Mouse (Mus musculus) adrenal gland (tissue): ENCODE measurements around the gene Gm8165.
"Not testable (repeated sequence)": the region's sequence is repeated elsewhere in the genome, so short reads cannot be mapped to it uniquely, and the experiment has no call there.

ENCODE experiments used
- intact Hi-C: fragments of 180-260 bp; cut with DNase I; formaldehyde crosslinking; loops from one replicate; pipeline ENCODE4 v1.15.1; 2025
- long read RNA-seq, 2 experiments: library from polyadenylated mRNA; unstranded; transcript quantifications; one replicate each; pipeline ENCODE4 v2.0.0; 2020; ENCODE audit warnings: borderline replicate concordance in 1 of 2; ENCODE audit not compliant: insufficient replicate concordance in 1 of 2

The Gm8165 gene
- long read RNA-seq, experiment 1, result 0 reads
- long read RNA-seq, experiment 2, result 0 reads

- intact Hi-C loops, result not testable (repeated sequence)
Observed at GRCm38 (mm10) chr14:43677099-43677498, at the start of gene Gm8165. Gm8165 (minus strand) TSS chr14:43677199.

- intact Hi-C loops, result not testable (repeated sequence)
Observed at GRCm38 (mm10) chr14:43697621-43698020, 20.6 kb upstream of the Gm8165 start, which contains the start of gene Gm7324. Gm7324 (plus strand) TSS chr14:43697828.
